Mouse (Mus musculus) heart, adult 2 months (tissue): ENCODE measurements around the gene Rai14. TPM values are rescaled to one million over a fixed set of nuclear protein-coding genes. Genes with fewer than 3 reads are reported as not detected.

Experiments
- DNase-seq, 2 experiments: peaks; one replicate each; pipeline ENCODE4 v3.0.0; 2021
- H3K27ac ChIP-seq: fragments of 200-600 bp; 2 replicates; pipeline ENCODE4 v1.8.1; 2022
- H3K27me3 ChIP-seq: fragments of 200-500 bp; 2 replicates; pipeline ENCODE4 v1.6.1; 2012; ENCODE audit warnings: mild to moderate bottlenecking, low read length, inconsistent platforms, mixed read lengths; ENCODE audit not compliant: control insufficient read depth, insufficient read depth
- H3K36me3 ChIP-seq: fragments of 200-500 bp; 2 replicates; pipeline ENCODE4 v1.6.1; 2012; ENCODE audit warnings: low read length, inconsistent platforms; ENCODE audit not compliant: control insufficient read depth, insufficient read depth
- H3K4me1 ChIP-seq: fragments of 200-500 bp; 2 replicates; pipeline ENCODE4 v1.6.1; 2011; ENCODE audit warnings: low read length; ENCODE audit not compliant: control insufficient read depth, insufficient read depth
- H3K4me3 ChIP-seq: fragments of 200-600 bp; 2 replicates; pipeline ENCODE4 v1.8.1; 2022
- H3K79me2 ChIP-seq: fragments of 200-500 bp; replicated peaks from 2 replicates; pipeline ENCODE4 v1.6.1; 2012; ENCODE audit warnings: mild to moderate bottlenecking, inconsistent platforms, low read length, moderate library complexity, mixed read lengths; ENCODE audit not compliant: control insufficient read depth, insufficient read depth
- H3K9ac ChIP-seq: fragments of 200-500 bp; 2 replicates; pipeline ENCODE4 v1.6.1; 2012; ENCODE audit warnings: low read depth, mild to moderate bottlenecking, control low read depth, inconsistent platforms, low read length, mixed read lengths
- CTCF ChIP-seq: fragments of 200-600 bp; IDR thresholded peaks from 2 replicates; pipeline ENCODE4 v1.8.1; 2022; ENCODE audit warnings: antibody characterized with exemption, mild to moderate bottlenecking, moderate library complexity
- EP300 ChIP-seq: fragments of 200-500 bp; IDR thresholded peaks from 2 replicates; pipeline ENCODE4 v1.6.1; 2011; ENCODE audit warnings: low read depth, low read length, control low read depth; ENCODE audit not compliant: insufficient read depth
- POLR2A ChIP-seq: fragments of 200-500 bp; IDR thresholded peaks from 2 replicates; pipeline ENCODE4 v1.6.1; 2011; ENCODE audit warnings: mild to moderate bottlenecking, low read depth, low read length, control low read depth; ENCODE audit not compliant: insufficient read depth
- WGBS: fragments of 180-500 bp; shearing (Covaris S2); methylation state at CpG from one replicate; pipeline ENCODE4 v1.1.7; 2018; 5-methylcytosine and 5-hydroxymethylcytosine counted together
- intact Hi-C: fragments of 180-260 bp; cut with DNase I; formaldehyde crosslinking; loops from one replicate; pipeline ENCODE4 v1.15.1; 2025
- polyA plus RNA-seq: library from polyadenylated mRNA; depleted of rRNA; stranded (reverse); fragments of >200 nt; gene quantifications from 2 replicates; pipeline ENCODE4 v1.2.3, GENCODE M21; 2012
- total RNA-seq, 2 experiments: library from RNA; stranded (reverse); gene quantifications; 2 replicates each; pipeline ENCODE4 v1.2.3; 2021

Rai14 gene
- total and polyA plus RNA-seq, 3 experiments = 1.1 to 4.3 (median 3.7) TPM

GRCm38 (mm10) chr15:10634176-10634575, 80.2 kb downstream of the Rai14 start:
- TF ChIP-seq CTCF (no peak), POLR2A (no peak), EP300 (no peak)
- Histone ChIP-seq H3K27ac (no peak overlapping the region), H3K9ac (no peak overlapping the region), H3K4me1 (peaks cover 1% of the 10 kb centered on the region; the same call in 1 of the 2 replicates), H3K27me3 (no peaks in the 10 kb centered on the region), H3K4me3 (no peak overlapping the region), H3K79me2 (no peaks in the 10 kb centered on the region), H3K36me3 (no peaks in the 10 kb centered on the region; the same call in 1 of the 2 replicates)
- 55% methylated on average over 6 of the region's 6 CpGs for WGBS
- intact Hi-C loops = loop anchor here (5.0 kb wide), 1 partner anchor 78 kb away; the partner anchor contains the start of gene Rai14
- DNase-seq = no peak

GRCm38 (mm10) chr15:10633381-10633780, 81.0 kb downstream of the Rai14 start:
- 94% methylated on average over 4 of the region's 4 CpGs for WGBS
- peaks cover 1% of the 10 kb centered on the region; the same call in 1 of the 2 replicates for H3K4me1 ChIP-seq
- H3K27ac ChIP-seq = no peak overlapping the region
- intact Hi-C loops = loop anchor here (5.0 kb wide), 1 partner anchor 79 kb away; the partner anchor contains the start of gene Rai14
- TF ChIP-seq POLR2A (no peak), EP300 (no peak), CTCF (no peak)
- H3K9ac ChIP-seq = no peak overlapping the region
- no peaks in the 10 kb centered on the region for H3K27me3 ChIP-seq
- no peaks in the 10 kb centered on the region for H3K79me2 ChIP-seq
- no peak for DNase-seq
- no peak overlapping the region for H3K4me3 ChIP-seq
- no peaks in the 10 kb centered on the region; the same call in 1 of the 2 replicates for H3K36me3 ChIP-seq

- Histone ChIP-seq H3K27me3 (no peaks in the 10 kb centered on the region), H3K27ac (no peak overlapping the region), H3K4me1 (peaks cover 1% of the 10 kb centered on the region; the same call in 1 of the 2 replicates), H3K4me3 (no peak overlapping the region), H3K9ac (no peak overlapping the region), H3K36me3 (no peaks in the 10 kb centered on the region; the same call in 1 of the 2 replicates), H3K79me2 (no peaks in the 10 kb centered on the region)
- WGBS = 88% methylated on average over 9 of the region's 9 CpGs
- intact Hi-C loops = loop anchor here (5.0 kb wide), 1 partner anchor 80 kb away; the partner anchor contains the start of gene Rai14
- TF ChIP-seq POLR2A = no peak
- no peak for TF ChIP-seq CTCF
- no peak for TF ChIP-seq EP300
- DNase-seq = no peak
These were observed 81.8 kb downstream of the Rai14 start for GRCm38 (mm10) chr15:10632581-10632980.

GRCm38 (mm10) chr15:10632060-10632459, 82.4 kb downstream of the Rai14 start:
- H3K36me3 ChIP-seq = no peaks in the 10 kb centered on the region; the same call in 1 of the 2 replicates
- no peak overlapping the region for H3K27ac ChIP-seq
- intact Hi-C loops = loop anchor here (5.0 kb wide), 1 partner anchor 80 kb away; the partner anchor contains the start of gene Rai14
- no peaks in the 10 kb centered on the region for H3K79me2 ChIP-seq
- peaks cover 1% of the 10 kb centered on the region; the same call in 1 of the 2 replicates for H3K4me1 ChIP-seq
- TF ChIP-seq POLR2A = no peak
- no peak for TF ChIP-seq CTCF
- TF ChIP-seq EP300 = no peak
- no peaks in the 10 kb centered on the region for H3K27me3 ChIP-seq
- no peak overlapping the region for H3K9ac ChIP-seq
- no peak for DNase-seq
- H3K4me3 ChIP-seq = no peak overlapping the region
- 98% methylated on average over 8 of the region's 8 CpGs for WGBS

GRCm38 (mm10) chr15:10631541-10631940, 82.9 kb downstream of the Rai14 start:
- Histone ChIP-seq H3K79me2 (no peaks in the 10 kb centered on the region), H3K4me1 (peaks cover 1% of the 10 kb centered on the region; the same call in 1 of the 2 replicates), H3K9ac (no peak overlapping the region), H3K4me3 (no peak overlapping the region), H3K36me3 (no peaks in the 10 kb centered on the region; the same call in 1 of the 2 replicates), H3K27me3 (no peaks in the 10 kb centered on the region), H3K27ac (no peak overlapping the region)
- WGBS = 94% methylated on average over 5 of the region's 5 CpGs
- intact Hi-C loops = loop anchor here (5.0 kb wide), 1 partner anchor 81 kb away; the partner anchor contains the start of gene Rai14
- TF ChIP-seq POLR2A (no peak), CTCF (no peak), EP300 (no peak)
- DNase-seq = no peak

- Histone ChIP-seq H3K4me1 (peaks cover 1% of the 10 kb centered on the region; the same call in 1 of the 2 replicates), H3K4me3 (no peak overlapping the region), H3K27me3 (no peaks in the 10 kb centered on the region), H3K79me2 (no peaks in the 10 kb centered on the region), H3K36me3 (no peaks in the 10 kb centered on the region; the same call in 1 of the 2 replicates), H3K27ac (no peak overlapping the region), H3K9ac (no peak overlapping the region)
- intact Hi-C loops = no loop called here
- no peak for DNase-seq
- TF ChIP-seq POLR2A (no peak), EP300 (no peak), CTCF (no peak)
- 90% methylated on average over 6 of the region's 6 CpGs for WGBS
These were observed 85.5 kb downstream of the Rai14 start for GRCm38 (mm10) chr15:10628980-10629346.
